8 mouse cellular contexts compared by ENCODE assay signal in the genomic region with DNA sequence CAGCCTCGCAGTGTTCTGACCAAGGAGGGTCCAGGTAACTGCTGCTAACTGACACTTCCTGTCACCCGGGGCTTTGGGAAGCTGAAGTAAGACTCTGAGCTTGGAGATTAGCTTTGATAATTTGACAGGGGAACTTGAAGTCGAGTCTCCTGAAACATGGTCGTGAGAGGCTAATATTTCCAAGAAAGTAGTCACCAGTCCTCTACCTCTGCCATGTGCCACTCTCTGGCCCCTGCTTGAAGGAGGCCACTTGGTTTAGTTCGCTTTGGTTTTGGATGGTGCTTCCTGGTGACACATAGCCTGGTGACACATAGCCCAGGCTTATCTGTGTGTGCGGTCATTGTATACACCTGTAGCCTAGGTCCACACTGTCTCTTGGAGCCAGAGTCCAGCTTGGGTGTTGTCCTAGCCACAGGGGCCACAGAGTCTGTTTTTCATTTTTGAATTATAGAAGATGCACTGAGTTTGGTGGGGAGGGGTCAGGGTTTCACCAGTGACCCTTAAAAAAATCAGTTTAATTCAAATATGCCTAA. TPM values are rescaled to one million over a fixed set of nuclear protein-coding genes. Genes with fewer than 3 reads are reported as not detected.
DNase-seq lines count a peak whose midpoint lies in the region; ATAC-seq and TF ChIP-seq lines count a peak whose summit lies in the region.

Gene Rgs3 (plus strand): TSS at position 51 of the 533 bp plus-strand sequence.

- peak within 1 kb of the TSS; percentile 73 for H3K4me3 ChIP-seq in testis, adult 2 months (ENCODE audit: control insufficient read depth, low read depth, low read length)
- H3K4me3 ChIP-seq in forebrain, embryonic 10.5 days = no peak within 1 kb of the TSS
- no peak within 1 kb of the TSS for H3K4me3 ChIP-seq in hindbrain, embryonic 13.5 days
- H3K4me3 ChIP-seq in midbrain, embryonic 10.5 days = no peak within 1 kb of the TSS

- TF ChIP-seq CTCF in testis, adult 2 months (IDR thresholded peaks at IDR 0.05; ENCODE audit: control insufficient read depth, insufficient read depth, insufficient replicate concordance, low read depth, low read length) = no peak

- no peaks in the 10 kb centered on the region for H3K36me3 ChIP-seq in testis, adult 2 months (ENCODE audit: control insufficient read depth, insufficient read depth, low read length)
- no peaks in the 10 kb centered on the region for H3K36me3 ChIP-seq in forebrain, embryonic 10.5 days (replicated peaks)
- H3K36me3 ChIP-seq in hindbrain, embryonic 13.5 days = no peaks in the 10 kb centered on the region
- no peaks in the 10 kb centered on the region for H3K36me3 ChIP-seq in midbrain, embryonic 10.5 days

- no peak for DNase-seq in testis, postnatal 14 days (ENCODE audit: low spot score)
- DNase-seq in forebrain, embryonic 10.5 days (ENCODE audit: extremely low spot score, low spot score) = no peak
- no peak for DNase-seq in midbrain, embryonic 10.5 days (ENCODE audit: low spot score)
- no peak for DNase-seq in cerebellum, adult 9-10 months
- no peak for DNase-seq in spleen, postnatal 10 days (ENCODE audit: low spot score in 2 of 2)
- no peak for DNase-seq in lung, postnatal 36 days

- WGBS in forebrain, embryonic 10.5 days = 66% methylated on average over 6 of the region's 6 CpGs
- 76% methylated on average over 6 of the region's 6 CpGs for WGBS in hindbrain, embryonic 13.5 days
- 75% methylated on average over 6 of the region's 6 CpGs for WGBS in midbrain, embryonic 10.5 days

- H3K4me2 ChIP-seq in hindbrain, embryonic 13.5 days = no peak within 1 kb of the TSS

- H3K27ac ChIP-seq in testis, adult 2 months (ENCODE audit: control insufficient read depth, insufficient read depth, low read depth, low read length) = peak within 1 kb of the TSS; percentile 84
- no peak within 1 kb of the TSS for H3K27ac ChIP-seq in forebrain, embryonic 10.5 days
- H3K27ac ChIP-seq in hindbrain, embryonic 13.5 days = no peak within 1 kb of the TSS
- no peak within 1 kb of the TSS for H3K27ac ChIP-seq in midbrain, embryonic 10.5 days (replicated peaks)

- H3K9me3 ChIP-seq in forebrain, embryonic 10.5 days = no peaks in the 10 kb centered on the region
- no peaks in the 10 kb centered on the region for H3K9me3 ChIP-seq in hindbrain, embryonic 13.5 days
- no peaks in the 10 kb centered on the region for H3K9me3 ChIP-seq in midbrain, embryonic 10.5 days (replicated peaks)

- peak within 1 kb of the TSS; percentile 25; the same call in 1 of the 2 replicates for H3K9ac ChIP-seq in hindbrain, embryonic 13.5 days

- no peak for ATAC-seq in hindbrain, embryonic 13.5 days (ENCODE audit: low FRiP score)

- H3K4me1 ChIP-seq in testis, adult 2 months (ENCODE audit: control insufficient read depth, insufficient read depth, low read length) = peaks cover 4% of the 10 kb centered on the region
- peaks cover 8% of the 10 kb centered on the region for H3K4me1 ChIP-seq in forebrain, embryonic 10.5 days
- H3K4me1 ChIP-seq in hindbrain, embryonic 13.5 days (replicated peaks) = peaks cover 3% of the 10 kb centered on the region
- peaks cover 3% of the 10 kb centered on the region; the same call in 1 of the 2 replicates for H3K4me1 ChIP-seq in midbrain, embryonic 10.5 days

- H3K27me3 ChIP-seq in testis, adult 2 months (ENCODE audit: control insufficient read depth, insufficient read depth, low read length) = no peaks in the 10 kb centered on the region
- no peaks in the 10 kb centered on the region; the same call in 1 of the 2 replicates for H3K27me3 ChIP-seq in forebrain, embryonic 10.5 days (ENCODE audit: poor library complexity, severe bottlenecking)
- no peaks in the 10 kb centered on the region for H3K27me3 ChIP-seq in hindbrain, embryonic 13.5 days
- H3K27me3 ChIP-seq in midbrain, embryonic 10.5 days (ENCODE audit: low read depth, poor library complexity, severe bottlenecking) = no peaks in the 10 kb centered on the region

- TF ChIP-seq POLR2A in testis, adult 2 months (IDR thresholded peaks at IDR 0.05; ENCODE audit: control insufficient read depth, low read depth, low read length) = peak; percentile 59; the same call in 1 of the 2 replicates

RNA-seq across cellular contexts. Expression of gene Rgs3, which starts in this region (rescaled TPM):
- polyA plus RNA-seq in testis, adult 2 months (2012; rRNA removed) = 65.5 and 75.4 TPM in 2 replicates
- polyA plus RNA-seq in forebrain, embryonic 10.5 days (2016; fragmentation: Nextera tagmentation; extraction: Ambion mirVana) = 29.8 and 36.3 TPM in 2 replicates
- polyA plus RNA-seq in hindbrain, embryonic 13.5 days (2015; fragmentation: Nextera tagmentation; extraction: Ambion mirVana) = 65.3 and 71.0 TPM in 2 replicates
- 29.4 and 41.1 TPM in 2 replicates for polyA plus RNA-seq in midbrain, embryonic 10.5 days (2016; fragmentation: Nextera tagmentation; extraction: Ambion mirVana)
